Mouse (Mus musculus) thymus, postnatal 4 days (tissue): ENCODE measurements around the gene Mtif2.
A peak's percentile ranks its signal among the peaks of the same experiment; 100 is the strongest.
"Not testable (repeated sequence)": the region's sequence is repeated elsewhere in the genome, so short reads cannot be mapped to it uniquely, and the experiment has no call there.

Experiments used
- DNase-seq: peaks from one replicate; pipeline ENCODE4 v3.0.0; 2021

Mtif2 gene

DNA sequence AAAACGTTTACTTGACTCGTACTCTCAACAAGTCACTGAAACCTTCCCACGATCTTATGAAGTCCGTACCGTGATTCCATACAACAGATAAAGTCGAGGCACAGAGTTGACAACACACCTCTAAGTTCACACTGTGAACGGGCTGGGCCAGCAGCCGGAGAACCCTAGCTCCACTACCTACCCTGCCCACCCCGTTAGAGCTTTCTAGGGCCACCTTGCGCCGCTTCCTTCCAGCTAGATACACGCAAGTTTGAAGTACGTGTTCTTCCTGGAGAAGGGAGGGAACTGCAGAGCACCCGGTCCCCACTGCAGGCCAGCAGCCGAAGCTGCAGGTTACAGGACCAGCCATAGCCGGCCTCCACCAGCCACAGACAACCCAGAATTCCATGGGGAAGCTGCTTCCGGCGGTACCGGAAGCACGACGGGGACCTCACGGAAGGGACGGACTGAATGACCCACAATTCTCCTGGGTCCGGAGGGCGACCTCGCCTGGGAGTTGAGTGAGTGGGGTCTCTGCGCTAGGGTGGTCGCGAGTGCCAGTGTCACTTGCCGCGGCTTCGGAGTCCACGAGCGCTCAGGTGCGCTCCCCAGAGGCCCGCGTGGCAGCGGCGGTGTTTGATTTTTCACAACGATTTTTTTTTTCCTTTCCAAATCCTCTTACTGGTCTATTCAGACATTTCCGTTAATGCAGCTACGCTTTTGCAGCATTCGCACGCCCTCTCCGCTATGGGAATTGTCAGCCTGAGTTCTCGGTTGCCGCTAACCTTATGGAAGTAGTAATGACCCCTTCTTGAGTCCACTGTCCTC, at the start of gene Mtif2:
Gene Mtif2 (plus strand): TSS at position 421 of the 807 bp plus-strand sequence.
- DNase-seq: peak; percentile 74

- no peak for DNase-seq
Observed at GRCm38 (mm10) chr11:29493135-29493534, 33.1 kb upstream of the Mtif2 start.

DNA sequence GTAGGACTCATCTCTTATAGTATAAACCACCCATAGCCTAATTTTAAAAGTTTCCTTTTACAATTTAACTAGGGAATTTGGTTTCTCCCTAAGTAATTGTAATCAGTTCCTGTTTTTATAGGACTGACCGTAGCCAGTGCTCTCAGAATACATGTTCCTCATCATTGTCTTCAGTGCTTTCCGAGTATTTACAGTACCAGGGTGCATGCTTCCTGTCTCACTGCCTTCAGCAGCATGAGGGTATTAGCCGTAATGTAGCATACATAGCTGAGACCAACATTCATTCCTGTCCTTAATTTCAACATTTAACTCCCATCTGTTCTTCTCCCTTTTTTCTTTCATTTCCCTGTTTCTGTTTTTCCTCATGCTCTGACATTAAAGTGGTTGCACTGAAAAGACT, 29.2 kb upstream of the Mtif2 start:
- DNase-seq: no peak

DNA sequence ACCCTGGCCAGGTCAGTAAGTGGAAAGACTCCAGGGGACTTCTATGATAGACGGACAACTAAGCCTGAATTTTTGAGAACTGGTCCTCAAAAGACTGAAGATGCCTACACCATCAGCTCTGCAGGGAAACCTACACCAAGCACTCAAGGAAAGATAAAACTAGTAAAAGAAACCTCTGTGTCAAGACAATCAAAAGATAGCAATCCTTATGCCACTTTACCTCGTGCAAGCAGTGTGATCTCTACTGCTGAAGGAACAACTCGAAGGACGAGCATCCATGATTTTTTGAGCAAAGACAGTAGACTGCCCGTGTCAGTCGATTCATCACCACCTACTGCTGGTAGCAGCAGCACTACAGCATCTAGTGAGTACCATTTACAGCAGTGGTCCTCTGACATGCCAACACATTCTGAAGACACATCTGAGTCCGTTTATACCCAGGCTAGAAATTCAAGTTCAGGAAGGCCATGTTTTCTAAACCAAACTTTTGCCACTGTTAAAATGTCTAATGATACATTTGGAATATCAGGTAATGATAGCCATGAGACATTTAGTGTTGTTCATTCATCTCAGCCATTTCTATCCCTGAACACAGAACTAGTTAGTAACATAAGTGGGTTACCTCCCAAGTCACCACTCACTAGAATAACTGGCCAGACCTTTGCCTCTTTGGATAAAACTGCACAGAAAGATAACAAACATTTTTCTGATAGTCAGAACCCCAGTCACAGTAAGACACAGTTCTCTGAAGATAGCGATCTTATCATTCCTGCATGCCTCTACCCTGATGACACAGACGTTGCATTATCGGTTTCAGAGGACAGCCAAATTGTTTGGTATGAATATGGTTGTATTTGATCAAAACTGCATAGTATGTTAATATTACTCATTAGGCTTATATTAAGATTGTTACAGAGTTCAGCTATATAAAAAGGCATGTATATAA, 22.0 kb upstream of the Mtif2 start:
- no peak for DNase-seq

GRCm38 (mm10) chr11:29504899-29505625, 21.1 kb upstream of the Mtif2 start:
- no peak for DNase-seq

GRCm38 (mm10) chr11:29509421-29509820, 16.8 kb upstream of the Mtif2 start:
- DNase-seq: no peak

GRCm38 (mm10) chr11:29512818-29513535, 13.2 kb upstream of the Mtif2 start:
- DNase-seq: no peak

GRCm38 (mm10) chr11:29514325-29514681, 11.9 kb upstream of the Mtif2 start:
- no peak for DNase-seq

DNA sequence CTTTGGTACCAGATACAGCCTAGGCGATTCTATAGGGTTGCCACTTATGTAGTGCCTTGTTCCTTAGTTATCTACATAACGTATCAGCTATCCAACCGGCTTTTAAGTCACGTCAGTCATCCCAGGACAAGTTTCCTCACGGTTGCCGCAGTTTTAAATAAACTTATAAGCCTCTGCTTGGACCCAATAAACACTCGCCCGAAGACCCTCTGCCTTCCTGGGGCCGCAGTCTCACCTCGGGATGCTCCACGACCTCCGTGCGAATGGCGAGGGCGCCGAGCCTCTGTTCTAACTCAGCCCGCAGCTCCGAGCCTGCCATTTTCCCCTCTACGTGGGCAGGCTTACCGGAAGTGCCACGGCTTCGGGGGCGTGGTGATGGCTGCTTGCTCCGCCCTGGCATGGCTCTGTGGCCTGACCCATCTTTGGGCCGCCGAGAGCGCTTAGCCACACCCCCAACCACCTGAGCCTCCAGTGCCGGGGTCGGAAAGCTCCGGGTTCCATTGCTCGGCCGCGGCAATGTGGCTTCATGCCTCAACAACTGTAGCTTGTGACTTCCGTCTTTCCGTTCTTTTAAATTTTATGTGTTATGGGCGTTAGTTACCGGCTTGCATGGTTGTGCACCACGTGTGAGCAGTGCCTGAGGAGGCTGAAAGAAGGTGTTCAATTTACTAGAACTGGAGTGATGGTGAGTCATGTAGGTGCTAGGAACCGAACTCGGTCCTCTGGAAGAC, 11.4 kb upstream of the Mtif2 start, which contains the start of gene Prorsd1:
Gene Prorsd1 (minus strand): TSS at position 352 of the 731 bp plus-strand sequence.
- DNase-seq: peak; percentile 93

- no peak for DNase-seq
Observed at GRCm38 (mm10) chr11:29538201-29538600, 12.0 kb downstream of the Mtif2 start.

- DNase-seq: no peak
Observed at GRCm38 (mm10) chr11:29544225-29544945, 18.2 kb downstream of the Mtif2 start.

DNA sequence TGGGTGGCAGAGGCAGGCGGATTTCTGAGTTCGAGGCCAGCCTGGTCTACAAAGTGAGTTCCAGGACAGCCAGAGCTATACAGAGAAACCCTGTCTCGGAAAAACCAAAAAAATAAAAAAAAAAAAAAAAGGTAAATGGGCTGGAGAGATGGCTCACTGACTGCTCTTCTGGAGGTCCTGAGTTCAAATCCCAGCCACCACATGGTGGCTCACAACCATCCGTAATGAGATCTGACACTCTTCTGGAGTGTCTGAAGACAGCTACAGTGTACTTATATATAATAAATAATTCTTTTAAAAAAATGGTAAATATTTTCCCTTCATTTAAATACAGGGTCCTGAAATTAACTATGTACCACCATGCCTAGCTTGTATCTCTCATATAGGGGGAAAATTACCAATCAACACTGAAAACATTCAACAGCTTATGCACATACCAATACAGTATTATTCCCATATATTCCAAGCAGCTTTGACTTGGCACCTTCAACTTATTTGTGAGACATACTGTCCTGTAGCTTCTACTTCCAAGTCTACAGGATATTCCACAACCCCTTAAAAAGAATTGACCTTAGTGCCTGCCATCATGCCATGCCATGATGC, 19.0 kb downstream of the Mtif2 start:
- not testable (repeated sequence) for DNase-seq

GRCm38 (mm10) chr11:29546297-29546696, 20.1 kb downstream of the Mtif2 start:
- DNase-seq: not testable (repeated sequence)

- DNase-seq: no peak
Observed at GRCm38 (mm10) chr11:29546762-29547161, 20.6 kb downstream of the Mtif2 start.

GRCm38 (mm10) chr11:29547249-29547751, 21.1 kb downstream of the Mtif2 start:
- DNase-seq: no peak

- DNase-seq: peak; percentile 98
Observed at GRCm38 (mm10) chr11:29547752-29548503, 21.7 kb downstream of the Mtif2 start, which contains the start of the genes Clhc1 and Rps27a. Gene Clhc1, plus strand, starts transcription at chr11:29547950. Gene Rps27a, minus strand, starts transcription at chr11:29548109.

DNA sequence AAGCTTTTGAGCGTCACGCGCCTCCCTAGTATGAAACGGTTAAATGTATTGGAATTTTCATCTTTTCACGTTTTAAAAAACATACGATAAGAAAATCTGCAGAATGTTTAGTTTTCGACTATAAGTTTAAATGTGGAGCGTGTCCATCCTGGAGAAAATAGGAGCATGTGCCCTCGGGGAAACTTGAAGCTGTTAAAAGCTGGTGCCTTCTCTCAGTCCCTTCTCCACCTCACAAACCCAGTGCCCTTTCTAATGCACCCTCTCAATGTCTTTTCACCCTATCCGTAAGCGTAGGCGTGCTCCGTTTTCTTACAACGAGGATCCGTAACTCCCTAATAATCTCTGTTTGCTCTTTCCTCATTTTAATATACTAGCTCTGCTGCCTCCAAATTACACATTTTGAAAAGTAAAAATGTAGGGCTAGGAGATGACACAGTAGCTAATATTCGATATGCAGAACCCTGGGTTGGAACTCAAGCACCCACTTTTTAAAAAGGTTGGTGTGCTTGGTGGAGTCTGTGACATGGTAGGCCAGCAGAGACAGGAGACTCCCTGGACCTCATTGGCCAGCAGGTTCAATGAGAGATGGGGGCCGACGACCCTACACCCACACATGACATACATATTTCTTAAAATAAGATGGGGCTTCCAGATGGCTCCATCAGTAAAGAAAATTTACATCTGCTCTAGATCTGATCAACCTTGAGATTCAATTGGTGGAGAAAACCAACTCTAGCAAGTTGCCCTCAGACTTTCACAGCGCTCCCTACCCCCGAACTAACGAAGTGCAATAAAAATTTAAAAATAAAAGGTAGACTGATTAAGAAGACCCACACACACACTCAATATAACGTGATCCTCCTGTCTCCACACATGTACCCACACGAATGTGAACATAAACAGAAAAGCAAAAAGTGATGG, 22.6 kb downstream of the Mtif2 start:
- peak; percentile 20 for DNase-seq

GRCm38 (mm10) chr11:29549425-29549778, 23.2 kb downstream of the Mtif2 start:
- no peak for DNase-seq
